Mouse (Mus musculus): ENCODE measurements around the gene Sema5a. TPM values are rescaled to one million over a fixed set of nuclear protein-coding genes. Genes with fewer than 3 reads are reported as not detected.

The Sema5a gene
- total RNA-seq, 2 experiments from 2014 or later, result 15.5 to 18.0 TPM

GRCm38 (mm10) chr15:32533541-32534080 lies 289.0 kb downstream of the Sema5a start:
- no peak for DNase-seq (ENCODE audit: low spot score in 2 of 2)

DNA sequence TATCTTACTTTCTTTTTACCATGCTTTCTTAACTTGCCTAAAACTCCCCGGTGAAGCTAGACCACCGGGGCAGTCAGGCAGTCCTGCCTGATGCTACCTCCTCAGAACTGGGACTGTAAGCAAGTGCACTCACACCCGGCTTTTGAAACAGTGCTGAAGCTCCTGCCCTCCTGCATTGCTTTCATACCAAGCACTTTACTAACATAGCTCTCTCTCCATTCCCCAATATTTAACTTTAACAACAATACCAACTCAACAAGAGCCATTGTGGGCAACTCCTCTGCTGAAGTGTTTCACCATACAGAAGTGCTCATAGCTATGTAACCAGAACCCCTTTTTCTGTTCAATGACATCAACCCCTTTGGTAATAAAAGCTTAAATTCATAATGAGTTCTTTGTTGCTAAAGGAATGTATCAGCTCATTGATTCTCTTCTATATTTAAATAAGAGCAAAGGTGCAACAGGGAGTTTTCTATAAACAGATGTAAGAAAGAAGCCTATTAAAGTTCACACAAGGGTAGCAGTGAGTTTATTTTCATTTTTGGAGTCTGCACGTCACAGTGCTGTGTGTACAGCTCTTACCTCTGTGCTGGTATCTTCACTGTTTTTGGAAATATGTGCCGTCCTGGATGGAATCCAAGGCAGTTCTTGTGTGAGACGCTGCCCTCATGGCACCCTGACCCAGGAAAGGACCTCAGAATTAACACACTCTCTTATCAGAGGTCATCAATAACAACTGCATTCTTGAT lies 292.3 kb downstream of the Sema5a start:
- DNase-seq (ENCODE audit: low spot score in 2 of 2), result no peak

GRCm38 (mm10) chr15:32537504-32537792 lies 292.8 kb downstream of the Sema5a start:
- no peak for DNase-seq (ENCODE audit: low spot score in 2 of 2)

DNA sequence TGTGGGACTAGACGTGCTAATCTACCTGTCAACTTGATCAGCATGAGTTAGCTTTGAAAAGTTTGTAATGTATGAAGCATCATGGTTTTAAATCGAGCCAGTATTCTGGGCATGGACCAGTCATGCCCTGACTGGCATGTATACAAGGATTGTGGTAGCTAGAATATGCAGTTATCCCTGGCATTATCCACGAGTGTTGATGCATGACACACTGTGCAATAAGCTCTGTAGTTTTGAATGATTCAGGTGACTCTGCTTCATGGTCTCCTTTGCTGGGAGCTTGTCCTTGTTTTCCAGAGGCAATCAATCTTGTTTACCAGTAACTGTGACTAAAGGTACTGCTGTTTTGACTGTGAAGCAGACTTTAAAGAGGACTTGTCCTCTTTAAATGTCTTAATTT lies 293.5 kb downstream of the Sema5a start:
- DNase-seq (ENCODE audit: low spot score in 2 of 2), result no peak

DNA sequence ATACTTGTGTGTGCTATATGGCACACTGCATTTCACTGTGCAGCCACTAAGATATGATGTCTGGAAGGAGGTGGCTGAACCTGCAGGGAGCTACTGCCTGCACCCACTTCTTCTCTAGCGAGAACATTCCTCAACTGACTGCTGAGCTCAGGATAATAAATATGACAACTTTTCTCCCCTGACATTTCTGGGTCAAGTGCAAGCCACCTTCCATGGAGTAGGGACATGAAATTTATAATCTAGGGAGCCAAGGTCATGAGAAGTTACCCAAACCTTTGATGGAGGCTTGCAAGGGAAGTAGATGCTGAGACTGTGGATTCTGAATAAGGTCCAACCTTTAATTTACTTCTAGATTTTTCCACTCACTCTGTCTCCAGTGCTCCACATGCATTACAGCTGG lies 298.1 kb downstream of the Sema5a start:
- no peak for DNase-seq (ENCODE audit: low spot score in 2 of 2)

DNA sequence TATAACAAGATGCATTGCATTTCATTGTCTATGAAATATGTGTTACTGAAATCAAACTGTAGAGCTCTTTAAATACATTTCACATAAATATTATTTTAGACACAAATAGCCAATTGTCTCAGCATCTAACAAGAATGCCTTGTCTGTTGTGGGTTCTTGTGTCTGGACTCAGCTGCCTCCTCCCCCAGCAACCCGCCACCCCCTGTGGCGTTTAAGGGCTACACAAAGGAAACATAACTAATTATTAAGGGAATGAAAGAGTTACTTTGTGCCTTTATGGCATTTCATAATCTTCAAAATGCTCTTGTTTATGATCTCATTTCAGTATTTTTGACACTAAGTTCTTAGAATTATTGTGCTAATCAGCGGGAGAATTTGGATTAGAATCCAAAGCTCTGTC lies 298.6 kb downstream of the Sema5a start:
- DNase-seq (ENCODE audit: low spot score in 2 of 2), result no peak

DNA sequence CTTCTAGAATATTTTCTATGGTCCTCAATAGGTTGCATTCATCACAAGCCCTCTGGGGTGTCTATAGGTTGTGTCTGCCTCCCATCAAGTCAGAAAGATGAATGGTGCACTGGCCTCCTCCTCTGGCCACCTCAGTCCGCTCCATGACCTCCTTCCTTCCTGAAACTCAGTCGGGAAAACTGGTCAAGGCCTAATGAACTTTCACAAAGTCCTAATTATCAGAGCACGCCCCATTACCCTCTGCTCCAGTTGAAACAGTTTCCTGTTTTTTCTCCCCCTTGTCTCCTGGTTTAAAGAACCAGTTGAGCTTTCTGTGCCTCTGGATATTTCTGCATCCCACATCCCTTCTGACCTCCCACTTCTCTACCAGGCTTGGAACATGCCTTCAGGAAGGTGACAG lies 300.8 kb downstream of the Sema5a start:
- no peak for DNase-seq (ENCODE audit: low spot score in 2 of 2)

GRCm38 (mm10) chr15:32546746-32547145 lies 302.1 kb downstream of the Sema5a start:
- no peak for DNase-seq (ENCODE audit: low spot score in 2 of 2)

GRCm38 (mm10) chr15:32558925-32559324 lies 314.3 kb downstream of the Sema5a start:
- DNase-seq (ENCODE audit: low spot score in 2 of 2), result no peak

- DNase-seq (ENCODE audit: low spot score in 2 of 2), result no peak
Observed at GRCm38 (mm10) chr15:32562600-32562999, 318.0 kb downstream of the Sema5a start.

DNA sequence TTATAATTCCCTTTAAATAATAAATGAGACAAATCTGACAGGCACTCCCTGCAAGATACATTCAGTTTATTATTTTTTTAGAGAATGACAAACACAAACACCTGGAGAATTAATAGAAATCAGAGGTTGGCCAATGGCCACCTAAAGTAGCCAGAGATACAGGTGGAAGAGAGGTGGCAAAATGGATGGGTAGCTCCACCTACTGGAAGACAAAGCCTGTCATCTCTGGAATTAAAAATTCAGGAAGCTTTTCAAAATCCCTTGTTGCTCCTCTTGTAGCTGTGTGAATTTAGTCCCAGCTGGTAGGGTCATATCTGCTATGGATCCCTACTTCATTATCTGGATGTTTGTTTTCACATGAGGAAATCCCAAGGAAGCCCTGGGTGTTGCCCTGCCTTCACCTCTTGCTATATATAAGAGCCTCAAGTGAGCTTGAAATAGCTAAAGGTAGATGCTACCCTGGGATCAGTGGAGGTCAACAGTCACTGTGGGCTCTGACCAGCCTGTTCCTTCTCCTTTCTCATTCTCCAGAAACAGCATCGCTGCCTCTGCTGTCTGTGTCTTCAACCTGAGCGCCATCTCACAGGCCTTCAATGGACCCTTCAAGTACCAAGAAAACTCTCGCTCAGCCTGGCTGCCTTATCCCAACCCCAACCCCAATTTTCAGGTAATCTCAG lies 323.7 kb downstream of the Sema5a start:
- peak; percentile 6 to 17 for DNase-seq (ENCODE audit: low spot score in 2 of 2)

GRCm38 (mm10) chr15:32568858-32569387 lies 324.3 kb downstream of the Sema5a start:
- DNase-seq (ENCODE audit: low spot score in 2 of 2), result no peak

DNA sequence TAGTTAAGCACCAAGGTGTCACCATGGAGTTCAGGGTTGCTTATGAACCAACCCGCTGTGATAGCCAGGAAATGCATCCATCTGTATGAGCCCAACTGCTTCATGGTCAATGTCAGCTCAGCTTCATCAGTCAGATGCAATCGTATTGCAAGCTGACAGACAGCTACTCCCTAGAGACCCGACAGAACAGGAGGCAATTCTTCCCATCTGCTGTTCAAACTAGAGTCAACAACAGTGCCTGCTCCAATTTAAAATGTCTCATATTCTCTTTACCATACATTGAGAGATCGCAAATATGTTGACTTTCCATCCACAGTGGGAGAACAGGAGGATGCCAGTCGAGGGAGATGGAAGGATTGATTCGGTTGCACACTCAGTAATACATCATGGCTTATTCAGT lies 329.7 kb downstream of the Sema5a start:
- no peak for DNase-seq (ENCODE audit: low spot score in 2 of 2)

DNA sequence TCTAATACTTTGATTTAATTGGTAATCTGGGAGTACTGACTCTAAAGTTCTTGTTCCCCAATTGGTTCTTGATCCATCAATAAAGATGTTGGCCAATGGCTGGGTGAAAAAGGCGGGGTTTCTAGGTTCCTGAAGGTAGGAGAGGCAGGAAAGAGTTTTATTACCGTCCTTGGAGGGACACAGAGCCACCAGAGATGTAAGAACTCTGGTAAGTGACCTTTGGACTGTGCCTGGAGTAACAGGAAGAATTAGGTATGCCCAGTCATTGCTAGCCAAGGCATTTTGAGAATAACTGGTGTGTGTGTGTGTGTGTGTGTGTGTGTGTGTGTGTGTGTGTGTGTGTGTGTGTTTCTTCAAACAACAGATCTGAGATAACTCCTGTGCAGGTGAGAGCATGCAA lies 330.6 kb downstream of the Sema5a start:
- no peak for DNase-seq (ENCODE audit: low spot score in 2 of 2)

DNA sequence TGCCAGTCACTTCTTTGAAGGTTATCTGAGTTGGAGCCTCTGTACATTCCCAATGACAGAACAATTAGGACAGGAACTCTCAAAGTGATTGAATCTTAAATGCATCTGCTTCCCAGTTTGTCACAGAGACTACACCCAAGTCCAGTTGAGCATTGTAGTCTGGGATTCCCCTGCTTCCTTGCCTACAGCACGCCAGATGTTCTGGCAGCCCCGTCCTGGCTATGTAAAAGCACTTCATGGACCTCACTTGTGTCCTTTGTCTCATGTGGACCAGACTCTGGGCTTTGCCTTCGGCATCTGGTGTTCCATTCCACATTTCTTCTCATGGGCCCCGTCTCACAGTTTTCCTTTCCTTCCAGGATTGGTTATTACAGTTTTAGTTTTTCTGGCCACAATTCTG lies 334.7 kb downstream of the Sema5a start:
- DNase-seq (ENCODE audit: low spot score in 2 of 2), result no peak

GRCm38 (mm10) chr15:32590641-32591040 lies 346.0 kb downstream of the Sema5a start:
- no peak for DNase-seq (ENCODE audit: low spot score in 2 of 2)

GRCm38 (mm10) chr15:32593746-32594145 lies 349.1 kb downstream of the Sema5a start:
- DNase-seq (ENCODE audit: low spot score in 2 of 2), result no peak

GRCm38 (mm10) chr15:32596574-32596973 lies 352.0 kb downstream of the Sema5a start:
- DNase-seq (ENCODE audit: low spot score in 2 of 2), result no peak

DNA sequence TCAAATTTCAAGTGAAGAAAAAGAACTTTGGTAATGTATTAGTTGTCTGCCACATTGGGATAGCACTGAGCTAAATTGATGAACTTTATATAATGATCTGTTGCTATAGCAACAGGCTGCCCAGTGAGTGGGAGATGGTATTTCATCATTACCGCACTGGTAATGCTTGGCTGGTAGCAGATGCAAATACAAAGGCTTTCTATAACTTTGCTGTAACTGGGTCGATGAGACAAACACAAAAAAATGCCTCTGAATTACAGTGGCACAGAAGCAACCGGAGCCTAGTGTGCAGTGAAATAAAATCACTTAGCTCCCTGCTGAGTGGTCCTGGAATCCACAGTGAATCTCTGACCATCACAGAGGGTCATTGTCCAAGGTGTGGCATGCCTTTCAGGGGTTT lies 352.6 kb downstream of the Sema5a start:
- no peak for DNase-seq (ENCODE audit: low spot score in 2 of 2)

DNA sequence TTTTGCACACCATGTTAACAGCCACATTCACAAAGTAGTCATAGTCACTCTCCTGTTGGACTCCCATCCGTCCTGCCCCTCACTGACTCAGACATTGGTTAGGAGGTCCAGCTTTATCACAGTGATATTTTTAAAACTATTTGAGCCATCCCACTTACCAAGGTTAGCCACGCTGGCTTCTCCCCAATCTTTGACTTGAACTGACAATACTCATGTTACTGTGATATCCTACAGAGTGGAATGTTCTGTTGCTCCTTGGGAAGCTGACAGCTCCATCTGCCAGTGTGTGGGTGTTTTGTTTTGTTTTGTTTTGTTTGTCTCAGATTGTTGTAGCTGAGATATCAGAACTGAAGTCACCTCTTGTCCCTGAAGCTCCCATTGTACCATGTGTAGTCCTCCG lies 362.6 kb downstream of the Sema5a start:
- no peak for DNase-seq (ENCODE audit: low spot score in 2 of 2)

GRCm38 (mm10) chr15:32610776-32611175 lies 366.2 kb downstream of the Sema5a start:
- no peak for DNase-seq (ENCODE audit: low spot score in 2 of 2)

GRCm38 (mm10) chr15:32611201-32611600 lies 366.6 kb downstream of the Sema5a start:
- no peak for DNase-seq (ENCODE audit: low spot score in 2 of 2)

- DNase-seq (ENCODE audit: low spot score in 2 of 2), result no peak
Observed at GRCm38 (mm10) chr15:32613718-32614117, 369.1 kb downstream of the Sema5a start.

Data from left cerebral cortex, adult 18-20 months (tissue).